18 mouse cellular contexts compared by ENCODE assay signal in the genomic region with DNA sequence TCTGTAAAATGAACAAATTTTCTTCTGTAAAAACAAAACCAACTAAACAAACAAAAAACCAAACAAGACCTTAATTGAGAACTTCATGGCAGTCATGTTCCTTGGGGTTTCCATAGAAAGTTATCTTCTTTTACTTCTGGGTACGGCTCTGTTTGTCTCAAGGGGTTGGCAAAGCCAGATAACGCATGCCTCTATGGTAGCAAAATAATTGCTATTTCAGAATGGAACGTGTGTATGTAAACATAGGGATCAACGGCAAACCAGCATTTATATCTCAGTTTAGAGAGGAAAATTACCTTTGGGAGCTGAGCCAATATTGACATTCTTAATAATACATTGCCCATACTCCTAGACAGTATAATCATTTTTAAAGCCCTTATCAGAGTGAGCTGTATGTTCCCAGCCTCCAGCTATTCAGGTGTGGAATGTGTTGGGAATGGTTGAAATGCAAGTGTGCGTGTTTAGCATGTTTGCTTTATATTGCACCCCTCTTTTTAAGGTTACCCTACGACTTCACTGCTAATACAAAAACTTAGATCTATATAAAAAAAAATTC. TPM values are rescaled to one million over a fixed set of nuclear protein-coding genes. Genes with fewer than 3 reads are reported as not detected.
"Had no signal": no experiment of that assay in that cellular context is flagged by ENCODE, and none has a peak within 500 bp of the region (broad histone marks: within the 10 kb centered on the region; RNA-seq: fewer than 3 reads in every experiment).

No protein-coding gene starts in this region.

- H3K4me3 ChIP-seq: hindbrain, embryonic 15.5 days; layer of hippocampus, adult 2 months; liver, embryonic 13.5 days; megakaryocyte, embryonic 14.5 days; midbrain, embryonic 10.5 days; neural tube, embryonic 12.5 days; neural tube, embryonic 15.5 days had no signal

- H3K27me3 ChIP-seq: hindbrain, embryonic 15.5 days; neural tube, embryonic 15.5 days had no signal

- H3K27ac ChIP-seq: hindbrain, embryonic 15.5 days; kidney, postnatal 0 days; layer of hippocampus, adult 2 months; liver, embryonic 13.5 days; midbrain, embryonic 10.5 days; neural tube, embryonic 12.5 days; neural tube, embryonic 15.5 days had no signal

- H3K9ac ChIP-seq: hindbrain, embryonic 15.5 days; liver, embryonic 13.5 days; neural tube, embryonic 12.5 days; neural tube, embryonic 15.5 days had no signal

- H3K4me2 ChIP-seq: hindbrain, embryonic 15.5 days; liver, embryonic 13.5 days; neural tube, embryonic 12.5 days; neural tube, embryonic 15.5 days had no signal

- DNase-seq: kidney, adult 2 months; kidney, postnatal 25 days; layer of hippocampus, adult 9-11 months; liver, embryonic 13.5 days; lung, postnatal 36 days; midbrain, embryonic 14.5 days; right cerebral cortex, adult 18-20 months; right cerebral cortex, postnatal 14 days; right cerebral cortex, postnatal 4 days; thymus, postnatal 25 days had no signal

- H3K9me3 ChIP-seq: hindbrain, embryonic 15.5 days; liver, embryonic 13.5 days; neural tube, embryonic 12.5 days; neural tube, embryonic 15.5 days had no signal

- H3K36me3 ChIP-seq: hindbrain, embryonic 15.5 days; liver, embryonic 13.5 days; midbrain, embryonic 10.5 days; neural tube, embryonic 12.5 days; neural tube, embryonic 15.5 days had no signal

- H3K4me1 ChIP-seq: liver, embryonic 13.5 days; megakaryocyte, embryonic 14.5 days had no signal

RNA-seq across cellular contexts. Expression of a gene that starts 1.9 kb away (rescaled TPM):
- total RNA-seq: liver, adult 2 months had no signal
- polyA plus RNA-seq: liver, adult 2 months; liver, embryonic 13.5 days had no signal
